Mouse (Mus musculus) activated CD4-positive, CD25-positive, alpha-beta regulatory T cell, adult 4 months (primary cell): Measurements from ENCODE around the gene Ccdc57. TPM values are rescaled to one million over a fixed set of nuclear protein-coding genes. Genes with fewer than 3 reads are reported as not detected.
"Not testable (repeated sequence)": the region's sequence is repeated elsewhere in the genome, so short reads cannot be mapped to it uniquely, and the experiment has no call there.

Experiments used
- ATAC-seq: one replicate; pipeline ENCODE4 v1.8.0; 2017
- polyA plus RNA-seq, 2 experiments: library from polyadenylated mRNA; unstranded; fragments of 100-300 nt; shearing (Covaris generic); gene quantifications; one replicate each; pipeline ENCODE4 v1.2.1; 2017

Ccdc57 gene
- polyA plus RNA-seq, 2 experiments from 2014 or later, result 0.41 to 0.46 TPM

- ATAC-seq, result no peak
Observed at GRCm38 (mm10) chr11:120821076-120821922, 111.4 kb downstream of the Ccdc57 start.

DNA sequence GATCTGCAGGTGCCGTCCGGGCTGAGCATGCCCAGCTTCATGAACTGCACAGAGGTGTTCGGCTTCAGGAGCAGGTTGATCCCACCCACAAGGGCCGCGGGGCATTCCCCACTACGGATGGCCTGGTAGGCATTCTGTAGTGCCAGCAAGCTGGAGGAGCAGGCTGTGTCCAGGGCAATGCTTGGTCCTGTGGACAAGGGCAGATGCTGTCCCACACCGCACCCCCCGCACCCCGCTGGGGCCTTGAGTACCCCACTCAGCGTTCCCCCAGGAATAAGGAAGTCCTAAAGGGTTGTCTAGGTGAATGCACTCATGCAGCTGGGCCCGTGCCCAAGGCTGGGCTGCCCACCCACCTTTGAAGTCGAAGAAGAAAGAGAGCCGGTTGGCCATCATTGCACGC lies 112.1 kb downstream of the Ccdc57 start:
- ATAC-seq, result no peak

GRCm38 (mm10) chr11:120819556-120819955 lies 113.1 kb downstream of the Ccdc57 start:
- ATAC-seq, result no peak

GRCm38 (mm10) chr11:120818251-120818650 lies 114.4 kb downstream of the Ccdc57 start:
- ATAC-seq, result no peak

DNA sequence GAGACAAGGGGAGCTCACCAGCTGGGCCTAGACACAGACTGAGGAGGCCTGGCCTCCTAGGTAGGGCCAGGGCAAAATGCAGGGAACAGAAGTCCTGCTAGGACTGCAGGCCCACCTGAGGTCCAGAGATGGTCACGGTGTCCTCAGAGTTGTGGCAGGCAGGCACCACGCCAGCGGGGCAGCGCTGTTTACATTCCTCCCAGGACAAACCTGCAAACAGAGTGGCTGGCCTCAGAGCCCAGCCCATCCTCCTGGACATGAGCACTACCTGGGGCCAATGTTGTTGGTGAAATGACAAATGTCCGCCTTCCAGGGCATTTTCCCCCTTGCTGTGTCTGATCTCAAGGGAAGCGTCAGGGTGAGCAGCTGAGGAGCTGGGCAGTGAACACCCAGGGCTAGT lies 115.3 kb downstream of the Ccdc57 start:
- no peak for ATAC-seq

GRCm38 (mm10) chr11:120812068-120812467 lies 120.6 kb downstream of the Ccdc57 start:
- no peak for ATAC-seq

DNA sequence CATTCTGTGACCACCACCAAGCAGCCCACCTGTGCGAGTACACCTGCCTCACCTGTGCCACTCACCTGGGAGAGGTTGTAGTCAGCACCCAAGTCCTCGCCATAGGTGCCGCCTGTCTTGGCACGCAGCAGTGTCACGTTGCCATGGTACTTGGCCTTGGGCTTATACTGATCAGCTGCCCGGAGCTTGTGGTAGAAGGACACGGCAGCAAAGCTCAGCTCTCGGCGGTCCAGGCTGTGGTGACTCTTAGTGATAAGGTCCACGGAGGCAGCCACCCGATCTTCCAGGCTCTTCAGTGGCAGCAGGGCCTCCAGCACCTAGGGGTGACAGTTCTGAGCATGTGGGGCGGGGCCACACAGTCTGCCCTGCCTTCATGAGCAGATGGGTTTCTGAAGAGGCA lies 124.7 kb downstream of the Ccdc57 start:
- no peak for ATAC-seq

DNA sequence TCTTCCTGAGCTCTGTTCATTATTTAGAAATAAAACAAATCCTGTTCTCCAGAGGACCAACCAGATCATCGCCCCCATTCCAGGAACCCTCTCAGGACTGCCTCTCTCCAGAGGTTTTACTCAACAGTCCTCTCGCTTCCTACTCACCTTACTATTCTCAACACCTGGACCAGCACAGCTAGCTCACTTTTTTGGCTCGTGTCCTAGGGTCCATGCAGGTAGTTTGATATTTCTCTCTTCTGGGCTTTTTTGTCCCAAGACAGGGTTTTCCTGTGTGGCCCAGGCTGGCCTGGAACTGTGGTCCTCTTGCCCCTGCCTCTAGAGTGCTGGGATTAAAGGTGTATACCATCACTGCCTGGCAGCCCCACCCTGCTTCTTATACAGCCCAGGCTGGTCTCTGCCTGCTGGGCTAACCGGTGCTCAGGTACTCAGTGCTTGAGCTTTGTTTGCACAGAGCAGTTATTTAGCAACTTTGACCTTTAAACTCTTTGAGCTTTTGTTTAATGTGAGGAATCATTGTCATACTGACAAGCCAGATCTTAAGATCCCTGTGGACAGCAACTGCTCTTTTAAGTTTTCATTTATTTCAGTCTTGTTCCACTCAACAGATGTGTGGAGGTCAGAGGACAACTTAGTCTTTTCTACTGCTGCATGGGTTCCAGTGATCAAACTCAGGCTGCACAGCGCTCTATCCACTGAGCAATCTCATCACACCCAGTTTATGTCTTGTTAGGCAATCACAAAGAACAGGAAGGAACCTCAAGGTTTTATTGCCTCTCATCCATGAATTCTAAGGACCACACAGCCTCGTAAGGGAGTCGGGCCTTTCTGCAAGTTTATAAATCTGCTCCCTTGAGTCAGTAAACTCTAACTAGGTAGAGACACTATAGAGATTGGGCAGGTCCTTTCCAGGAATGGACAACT lies 127.0 kb downstream of the Ccdc57 start:
- no peak for ATAC-seq

DNA sequence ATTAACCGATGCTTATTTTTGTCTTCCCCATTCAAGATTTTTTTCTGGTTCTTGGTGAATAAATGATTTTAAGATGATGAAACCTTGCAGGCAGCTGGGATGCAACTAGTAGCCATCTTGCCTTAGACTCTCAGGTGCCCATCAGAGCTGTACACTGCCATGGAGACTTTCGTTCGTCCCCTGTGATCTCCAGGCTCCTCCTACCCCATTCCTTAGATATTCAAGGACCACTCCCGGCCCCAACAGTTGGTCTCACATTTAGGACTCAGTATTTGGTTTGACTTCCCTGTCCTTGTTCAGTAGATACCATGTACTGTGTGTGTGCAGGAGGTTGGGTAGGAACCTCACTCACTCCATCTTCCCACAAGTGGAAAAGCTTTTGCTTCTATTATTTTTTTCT lies 127.9 kb downstream of the Ccdc57 start:
- no peak for ATAC-seq

DNA sequence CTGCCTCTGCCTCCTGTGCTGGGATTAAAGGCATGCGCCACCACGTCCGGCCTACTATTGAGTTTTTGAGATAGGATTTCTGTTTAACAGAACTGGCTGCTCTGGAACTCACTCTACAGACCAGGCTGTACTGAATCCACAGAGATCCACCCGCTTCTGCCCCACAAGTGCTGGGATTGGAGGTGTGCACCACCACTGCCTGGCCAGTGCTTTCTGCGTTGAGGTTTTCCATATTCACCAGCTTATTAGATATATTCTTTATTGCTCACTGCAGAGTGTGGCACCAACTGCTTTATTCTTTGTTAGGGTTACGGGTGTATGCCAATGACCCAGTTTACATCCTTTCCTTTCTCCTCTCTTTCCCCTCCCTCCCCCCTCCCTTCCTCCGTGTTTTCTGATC lies 128.4 kb downstream of the Ccdc57 start:
- no peak for ATAC-seq

DNA sequence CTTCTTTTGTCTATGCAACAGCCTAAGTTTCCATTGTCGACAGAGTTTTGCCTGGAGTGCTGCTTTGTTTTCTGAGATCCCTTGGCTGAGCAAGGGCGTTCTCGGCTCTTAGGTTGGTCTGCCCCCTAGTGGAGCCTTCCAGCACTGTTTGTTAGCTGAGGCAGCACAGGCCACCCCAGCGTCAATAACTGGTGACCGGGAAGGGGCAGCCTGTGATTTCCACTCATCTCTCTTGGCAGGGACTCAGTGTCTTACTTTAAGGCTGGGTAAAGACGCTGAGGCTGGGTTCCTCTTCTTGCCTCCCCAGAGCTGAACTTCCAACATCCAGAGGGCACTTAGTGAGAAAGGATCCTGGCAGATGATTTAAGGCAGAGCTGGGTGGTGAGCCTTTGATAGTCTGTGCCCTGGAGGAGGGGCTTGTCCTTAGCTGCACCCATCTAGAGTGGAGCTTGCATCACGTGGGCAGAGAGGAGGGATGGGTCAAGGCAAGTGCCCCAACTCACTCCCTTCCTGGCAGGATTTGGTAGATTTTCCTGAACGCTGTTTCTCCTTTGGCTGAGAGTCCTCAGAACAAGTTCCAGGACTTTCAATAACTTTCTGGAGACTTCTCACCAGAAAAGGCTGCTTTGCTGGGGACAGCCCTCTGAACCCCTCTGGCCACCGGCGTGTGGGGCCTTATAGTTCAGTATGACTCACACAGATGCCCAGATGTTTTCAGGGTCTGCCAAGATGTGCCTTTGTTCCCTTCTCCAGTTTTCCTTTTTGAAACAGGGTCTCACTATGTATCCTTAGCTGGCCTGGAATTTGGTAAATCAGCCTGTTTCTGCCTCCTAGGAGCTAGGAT lies 132.4 kb downstream of the Ccdc57 start:
- ATAC-seq, result peak; percentile 52

GRCm38 (mm10) chr11:120799316-120799890 lies 133.3 kb downstream of the Ccdc57 start:
- no peak for ATAC-seq

- ATAC-seq, result no peak
Observed at GRCm38 (mm10) chr11:120798244-120798643, 134.4 kb downstream of the Ccdc57 start.

- no peak for ATAC-seq
Observed at GRCm38 (mm10) chr11:120796614-120796946, 136.1 kb downstream of the Ccdc57 start.

DNA sequence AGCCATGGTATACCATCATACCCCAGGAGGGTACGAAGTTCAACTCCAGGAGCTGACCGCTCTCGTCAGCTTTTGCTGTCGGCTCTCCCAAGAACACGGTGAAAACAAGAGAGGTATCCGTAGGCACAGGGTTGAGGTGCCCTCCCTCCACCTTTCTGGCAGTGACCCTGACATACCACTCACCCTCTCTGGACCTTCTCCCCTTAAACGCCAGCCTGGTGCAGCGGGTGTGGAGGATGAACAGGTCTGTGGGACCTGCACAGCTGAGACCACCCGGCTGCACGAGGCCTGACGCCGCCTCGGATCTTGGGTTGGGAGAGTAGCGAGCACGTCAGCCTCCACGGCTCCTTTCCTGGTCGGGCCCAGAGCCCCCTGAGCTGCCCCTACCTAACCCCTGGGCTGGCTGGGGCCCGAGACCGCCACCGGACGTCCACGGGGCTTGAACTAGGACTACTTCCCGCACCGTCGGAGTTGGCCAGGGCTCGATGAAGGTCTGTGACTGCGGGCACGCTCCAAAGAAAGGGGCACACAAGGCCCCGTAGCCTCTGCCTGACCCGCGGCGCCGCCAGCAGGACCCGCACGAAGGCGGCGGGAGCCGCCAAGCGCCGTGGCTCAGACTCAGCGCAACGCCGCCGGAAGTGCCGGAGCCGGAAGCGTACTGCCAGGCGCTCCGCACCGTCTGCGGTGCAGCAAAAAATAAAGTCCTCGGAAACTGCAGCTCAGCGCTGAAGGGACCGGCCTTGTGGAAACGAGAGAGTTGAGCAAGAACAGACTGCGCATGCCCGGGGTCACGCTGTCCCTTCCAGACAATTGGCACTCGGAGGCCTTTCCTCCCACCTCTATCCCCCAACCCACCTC lies 136.7 kb downstream of the Ccdc57 start, which contains the start of gene Dus1l:
Dus1l (minus strand) TSS at position 648 of the 858 bp plus-strand sequence.
- ATAC-seq, result peak; percentile 85

DNA sequence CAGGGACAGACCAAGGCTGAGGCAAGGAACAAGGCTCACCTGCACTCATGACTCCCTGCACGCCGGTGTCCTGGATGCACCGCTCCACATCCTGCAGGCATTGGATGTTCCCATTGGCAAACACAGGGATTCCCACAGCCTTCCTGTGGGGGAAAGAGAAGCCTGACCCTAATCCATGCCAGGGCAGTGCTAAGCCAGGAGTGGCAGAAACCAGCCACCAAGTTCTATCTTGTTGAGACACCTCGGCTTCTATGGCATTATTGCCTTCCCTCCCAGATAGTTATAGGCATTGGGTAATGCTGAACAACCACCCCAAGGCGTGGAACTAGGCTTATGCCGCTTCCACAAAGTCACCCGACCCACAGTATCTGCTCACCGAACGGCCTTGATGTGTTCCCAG lies 140.0 kb downstream of the Ccdc57 start:
- ATAC-seq, result no peak

GRCm38 (mm10) chr11:120789810-120790209 lies 142.9 kb downstream of the Ccdc57 start:
- ATAC-seq, result no peak

- no peak for ATAC-seq
Observed at GRCm38 (mm10) chr11:120789355-120789754, 143.3 kb downstream of the Ccdc57 start.

- ATAC-seq, result not testable (repeated sequence)
Observed at GRCm38 (mm10) chr11:120788460-120788859, 144.2 kb downstream of the Ccdc57 start.

DNA sequence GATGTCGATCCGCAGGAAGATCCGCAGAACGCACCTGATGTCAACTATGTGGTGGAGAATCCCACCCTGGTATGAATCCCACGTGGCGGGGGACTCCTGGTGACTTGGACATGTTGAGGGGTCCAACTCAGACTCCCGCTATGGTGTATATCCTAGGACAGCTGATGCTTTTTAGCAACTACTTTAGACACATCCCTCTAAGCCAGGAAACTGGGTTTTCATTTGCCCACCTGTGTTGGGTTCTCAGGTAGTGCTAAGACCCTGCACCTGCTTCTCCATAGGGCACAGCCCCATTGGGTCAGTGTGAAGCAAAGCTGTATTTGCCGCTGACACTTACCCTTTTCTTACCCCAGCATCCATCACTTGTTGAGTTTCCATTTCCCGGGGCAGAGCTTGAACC lies 147.5 kb downstream of the Ccdc57 start:
- ATAC-seq, result no peak
